Mouse (Mus musculus) MEL (cell line): ENCODE measurements around the gene Pdss2.

ENCODE experiments used
- CHD2 ChIP-seq: IDR thresholded peaks from 2 replicates; pipeline ENCODE4 v1.6.1; 2011; ENCODE audit warnings: low read length, improper control_type of control experiment
- CTCF ChIP-seq, 3 experiments: IDR thresholded peaks in 2 of 3; conservative IDR thresholded peaks in 1 of 3; 2 replicates each; pipeline ENCODE4 v1.5.1; 2011 to 2012; ENCODE audit warnings: low read length in 3 of 3, low read depth in 2 of 3, mild to moderate bottlenecking in 2 of 3, improper control_type of control experiment in 1 of 3, inconsistent platforms in 1 of 3, mixed read lengths in 1 of 3, moderate library complexity in 1 of 3; ENCODE audit not compliant: control insufficient read depth in 1 of 3, insufficient read depth in 1 of 3, poor library complexity in 1 of 3, severe bottlenecking in 1 of 3
- ELF1 ChIP-seq: IDR thresholded peaks from 2 replicates; pipeline ENCODE4 v1.6.1; 2014; ENCODE audit warnings: low read depth, mild to moderate bottlenecking, inconsistent platforms, low read length, improper control_type of control experiment, moderate library complexity
- EP300 ChIP-seq, 2 experiments: IDR thresholded peaks; 2 replicates each; pipeline ENCODE4 v1.6.1; 2011; ENCODE audit warnings: improper control_type of control experiment in 2 of 2, low read length in 2 of 2, low read depth in 1 of 2, mild to moderate bottlenecking in 1 of 2
- NELFE ChIP-seq: IDR thresholded peaks from 2 replicates; pipeline ENCODE4 v1.6.1; 2011; ENCODE audit warnings: low read depth, low read length, improper control_type of control experiment
- POLR2A ChIP-seq, 2 experiments: IDR thresholded peaks; 2 replicates each; pipeline ENCODE4 v1.6.1; 2011 to 2012; ENCODE audit warnings: low read length in 2 of 2, mild to moderate bottlenecking in 2 of 2, control low read depth in 1 of 2, improper control_type of control experiment in 1 of 2, low read depth in 1 of 2, moderate library complexity in 1 of 2; ENCODE audit not compliant: control insufficient read depth in 1 of 2, insufficient read depth in 1 of 2, poor library complexity in 1 of 2
- POLR2AphosphoS5 ChIP-seq: IDR thresholded peaks from 2 replicates; pipeline ENCODE4 v1.6.1; 2012; ENCODE audit warnings: low read depth, borderline replicate concordance, mild to moderate bottlenecking, inconsistent platforms, low read length, moderate library complexity, mixed read lengths
- RAD21 ChIP-seq: IDR thresholded peaks from 2 replicates; pipeline ENCODE4 v1.6.1; 2011; ENCODE audit warnings: mild to moderate bottlenecking, low read depth, low read length, improper control_type of control experiment
- TAL1 ChIP-seq: IDR thresholded peaks from 2 replicates; pipeline ENCODE4 v1.6.1; 2012; ENCODE audit warnings: mild to moderate bottlenecking, inconsistent platforms, low read length, moderate library complexity, mixed read lengths
- TCF12 ChIP-seq: IDR thresholded peaks from 2 replicates; pipeline ENCODE4 v1.6.1; 2014; ENCODE audit warnings: low read depth, mild to moderate bottlenecking, inconsistent platforms, low read length, improper control_type of control experiment, moderate library complexity
- USF2 ChIP-seq, 2 experiments: IDR thresholded peaks; 2 replicates each; pipeline ENCODE4 v1.6.1; 2011 to 2012; ENCODE audit warnings: improper control_type of control experiment in 2 of 2, low read length in 2 of 2, borderline replicate concordance in 1 of 2, inconsistent platforms in 1 of 2, low read depth in 1 of 2, mild to moderate bottlenecking in 1 of 2; ENCODE audit not compliant: insufficient read depth in 1 of 2
- ZNF384 ChIP-seq: IDR thresholded peaks from 2 replicates; pipeline ENCODE4 v1.6.1; 2012; ENCODE audit warnings: low read depth, mild to moderate bottlenecking, inconsistent platforms, low read length, improper control_type of control experiment

DNA sequence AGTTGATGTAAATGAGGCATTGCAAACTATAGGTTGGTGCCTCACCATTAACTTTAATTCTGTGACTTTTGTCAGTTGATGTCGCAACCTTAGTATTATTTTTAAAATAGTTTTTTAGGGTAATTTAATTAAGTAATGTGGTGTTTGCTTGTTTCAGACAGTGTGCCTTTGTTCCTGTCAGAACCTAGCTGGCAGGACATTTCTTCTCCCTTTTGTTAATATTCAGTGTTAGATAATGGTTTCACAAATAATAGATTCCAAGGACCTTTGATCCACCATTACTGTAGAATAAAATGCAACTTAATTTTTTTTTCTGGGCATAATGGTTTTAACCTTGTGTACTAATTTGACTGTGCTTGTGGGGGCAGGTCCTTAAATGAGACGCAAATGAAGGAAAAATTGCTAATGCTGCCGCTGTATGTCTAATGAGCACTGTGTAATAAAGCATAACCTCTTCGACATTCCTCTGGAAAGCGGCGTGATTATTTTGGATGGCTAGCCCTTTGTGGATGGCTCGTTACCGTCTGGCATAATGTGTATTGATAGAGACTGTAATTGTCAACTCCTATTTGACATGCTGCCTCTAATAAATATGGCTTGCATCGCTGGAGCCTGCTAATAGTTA is 96.2 kb downstream of the Pdss2 start:
- no peak for TF ChIP-seq EP300 (IDR thresholded peaks at IDR 0.05; ENCODE audit: low read depth in 1 of 2, low read length in 2 of 2)
- TF ChIP-seq TAL1 = no peak
- no peak for TF ChIP-seq NELFE
- no peak for TF ChIP-seq CHD2
- TF ChIP-seq CTCF (IDR thresholded peaks at IDR 0.05 in 2 of 3, conservative IDR thresholded peaks at IDR 0.05 in 1 of 3; ENCODE audit: control insufficient read depth in 1 of 3, insufficient read depth in 1 of 3, low read depth in 2 of 3, low read length in 3 of 3, poor library complexity in 1 of 3, severe bottlenecking in 1 of 3) = no peak
- no peak for TF ChIP-seq POLR2A (IDR thresholded peaks at IDR 0.05; ENCODE audit: control insufficient read depth in 1 of 2, insufficient read depth in 1 of 2, low read depth in 1 of 2, low read length in 2 of 2, poor library complexity in 1 of 2)
- no peak for TF ChIP-seq ZNF384
- TF ChIP-seq ELF1 = no peak
- no peak for TF ChIP-seq TCF12
- no peak for TF ChIP-seq USF2 (IDR thresholded peaks at IDR 0.05; ENCODE audit: borderline replicate concordance in 1 of 2, insufficient read depth in 1 of 2, low read depth in 1 of 2, low read length in 2 of 2)
- TF ChIP-seq RAD21 = no peak
- TF ChIP-seq POLR2AphosphoS5 = no peak
